Mouse (Mus musculus): Measurements from ENCODE around the gene Cyp2c67. TPM values are rescaled to one million over a fixed set of nuclear protein-coding genes. Genes with fewer than 3 reads are reported as not detected.
"Not testable (repeated sequence)": the region's sequence is repeated elsewhere in the genome, so short reads cannot be mapped to it uniquely, and the experiment has no call there.

The Cyp2c67 gene
- not detected in 2 replicates for polyA plus RNA-seq (2012; rRNA removed)

DNA sequence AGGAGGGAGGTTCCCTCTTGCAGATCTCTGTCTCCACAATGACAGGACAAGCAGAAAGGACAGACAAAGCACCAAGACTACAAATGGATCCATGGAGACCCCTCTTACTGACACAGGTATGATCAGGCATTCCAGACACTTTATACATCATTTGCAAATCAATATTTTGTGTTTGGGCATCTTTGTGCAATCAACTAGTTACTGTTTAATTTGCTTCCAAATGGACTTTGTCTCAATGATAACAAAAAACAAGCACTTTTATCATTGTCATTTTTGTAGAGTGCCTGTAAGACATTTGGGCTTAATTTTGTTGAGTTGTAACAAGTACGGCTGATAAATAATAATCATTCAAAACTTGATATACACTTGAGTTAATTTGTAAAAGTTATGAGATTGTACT, at the start of gene Cyp2c67:
Cyp2c67 (minus strand) TSS at position 114 of the 400 bp plus-strand sequence.
- DNase-seq (ENCODE audit: low read depth) = no peak
- no peak for TF ChIP-seq CTCF (IDR thresholded peaks at IDR 0.05; ENCODE audit: borderline replicate concordance, extremely low read depth, insufficient read depth, insufficient read length)
- no peak for TF ChIP-seq POLR2A (IDR thresholded peaks at IDR 0.05; ENCODE audit: borderline replicate concordance, extremely low read depth, insufficient read depth, insufficient read length, poor library complexity, severe bottlenecking)

DNA sequence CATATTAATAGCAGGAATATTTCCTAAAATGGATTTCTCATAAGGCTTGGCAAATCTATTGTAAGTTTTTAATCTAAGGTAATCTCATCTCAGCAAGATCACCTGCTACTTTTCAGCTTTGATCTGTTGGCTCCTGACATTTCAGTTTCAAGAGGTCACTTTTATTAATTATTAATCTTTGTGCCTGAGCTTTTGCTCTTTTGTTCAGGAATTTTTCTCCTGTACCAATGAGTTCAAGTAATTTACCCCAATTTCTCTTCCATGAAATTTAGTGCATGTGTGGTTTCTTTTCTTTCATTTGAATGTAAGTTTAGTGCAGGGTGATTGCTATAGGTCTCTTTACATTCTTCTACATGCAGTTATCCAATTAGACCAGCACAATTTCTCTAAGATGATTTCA, 16.8 kb upstream of the Cyp2c67 start:
- not testable (repeated sequence) for DNase-seq (ENCODE audit: low read depth)

DNA sequence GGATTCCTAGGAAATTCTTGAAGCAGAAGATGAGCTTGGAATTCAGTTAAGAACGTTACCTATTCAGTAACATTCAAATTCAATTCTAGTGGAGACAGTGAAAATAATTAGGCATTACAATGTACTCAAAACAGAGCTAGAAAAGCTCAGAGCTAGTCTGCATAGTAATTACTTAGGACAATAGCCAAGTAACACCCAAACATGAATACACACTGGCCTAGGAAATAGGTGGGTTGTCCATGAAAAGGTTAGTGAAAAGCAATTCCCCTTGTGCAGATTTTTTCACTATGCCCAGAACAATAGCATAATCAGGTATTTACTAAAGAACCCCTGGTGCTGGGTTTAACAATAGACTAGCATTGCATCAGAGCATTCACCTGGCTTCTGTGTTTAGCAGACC, 3.5 kb upstream of the Cyp2c67 start:
- TF ChIP-seq POLR2A (IDR thresholded peaks at IDR 0.05; ENCODE audit: borderline replicate concordance, extremely low read depth, insufficient read depth, insufficient read length, poor library complexity, severe bottlenecking) (no peak), CTCF (IDR thresholded peaks at IDR 0.05; ENCODE audit: borderline replicate concordance, extremely low read depth, insufficient read depth, insufficient read length) (no peak)
- DNase-seq (ENCODE audit: low read depth) = no peak

GRCm38 (mm10) chr19:39647519-39647918, 1.3 kb downstream of the Cyp2c67 start:
- TF ChIP-seq POLR2A (IDR thresholded peaks at IDR 0.05; ENCODE audit: borderline replicate concordance, extremely low read depth, insufficient read depth, insufficient read length, poor library complexity, severe bottlenecking) (no peak), CTCF (IDR thresholded peaks at IDR 0.05; ENCODE audit: borderline replicate concordance, extremely low read depth, insufficient read depth, insufficient read length) (no peak)
- DNase-seq (ENCODE audit: low read depth) = no peak

GRCm38 (mm10) chr19:39644551-39644950, 4.3 kb downstream of the Cyp2c67 start:
- DNase-seq (ENCODE audit: low read depth) = not testable (repeated sequence)

Other genes starting within 250 kb of the Cyp2c67 start
- not detected in 2 replicates for gene Cyp2c38, start 186.0 kb downstream of the Cyp2c67 start, polyA plus RNA-seq (2012; rRNA removed)
- not detected in 2 replicates for gene Cyp2c39, start 138.2 kb downstream of the Cyp2c67 start, polyA plus RNA-seq (2012; rRNA removed)
- not detected in 2 replicates for gene Cyp2c68, start 92.0 kb upstream of the Cyp2c67 start, polyA plus RNA-seq (2012; rRNA removed)
- not detected in 2 replicates for gene Cyp2c40, start 163.8 kb upstream of the Cyp2c67 start, polyA plus RNA-seq (2012; rRNA removed)
- not detected in 2 replicates for gene Cyp2c69, start 237.7 kb upstream of the Cyp2c67 start, polyA plus RNA-seq (2012; rRNA removed)

Data from brain, embryonic 14.5 days (tissue).